Mouse (Mus musculus): Measurements from ENCODE around the gene Smarcd3.
A peak's percentile ranks its signal among the peaks of the same experiment; 100 is the strongest.

Gene Smarcd3

GRCm38 (mm10) chr5:24620626-24621025 is 3.6 kb downstream of the Smarcd3 start:
- no peak for DNase-seq (ENCODE audit: low read depth, low spot score)

GRCm38 (mm10) chr5:24620116-24620515 is 4.1 kb downstream of the Smarcd3 start:
- no peak for DNase-seq (ENCODE audit: low read depth, low spot score)

- no peak for DNase-seq (ENCODE audit: low read depth, low spot score)
Observed at GRCm38 (mm10) chr5:24618921-24619320, 5.3 kb downstream of the Smarcd3 start.

- no peak for DNase-seq (ENCODE audit: low read depth, low spot score)
Observed at GRCm38 (mm10) chr5:24615097-24615496, 9.1 kb downstream of the Smarcd3 start.

GRCm38 (mm10) chr5:24612302-24612649 is 11.9 kb downstream of the Smarcd3 start:
- no peak for DNase-seq (ENCODE audit: low read depth, low spot score)

GRCm38 (mm10) chr5:24611366-24612301 is 12.6 kb downstream of the Smarcd3 start:
- no peak for DNase-seq (ENCODE audit: low read depth, low spot score)

GRCm38 (mm10) chr5:24609388-24609787 is 14.8 kb downstream of the Smarcd3 start:
- no peak for DNase-seq (ENCODE audit: low read depth, low spot score)

- DNase-seq (ENCODE audit: low read depth, low spot score) = no peak
Observed at GRCm38 (mm10) chr5:24605980-24606665, 18.1 kb downstream of the Smarcd3 start.

GRCm38 (mm10) chr5:24605321-24605979 is 18.8 kb downstream of the Smarcd3 start:
- DNase-seq (ENCODE audit: low read depth, low spot score) = no peak

GRCm38 (mm10) chr5:24604656-24605100 is 19.5 kb downstream of the Smarcd3 start:
- no peak for DNase-seq (ENCODE audit: low read depth, low spot score)

- DNase-seq (ENCODE audit: low read depth, low spot score) = no peak
Observed at GRCm38 (mm10) chr5:24604080-24604655, 20.0 kb downstream of the Smarcd3 start.

GRCm38 (mm10) chr5:24603431-24604010 is 20.7 kb downstream of the Smarcd3 start:
- no peak for DNase-seq (ENCODE audit: low read depth, low spot score)

- no peak for DNase-seq (ENCODE audit: low read depth, low spot score)
Observed at GRCm38 (mm10) chr5:24602751-24603343, 21.4 kb downstream of the Smarcd3 start.

GRCm38 (mm10) chr5:24601911-24602750 is 22.1 kb downstream of the Smarcd3 start:
- DNase-seq (ENCODE audit: low read depth, low spot score) = no peak

- no peak for DNase-seq (ENCODE audit: low read depth, low spot score)
Observed at GRCm38 (mm10) chr5:24601071-24601835, 23.0 kb downstream of the Smarcd3 start.

GRCm38 (mm10) chr5:24600236-24600635 is 24.0 kb downstream of the Smarcd3 start:
- DNase-seq (ENCODE audit: low read depth, low spot score) = no peak

- no peak for DNase-seq (ENCODE audit: low read depth, low spot score)
Observed at GRCm38 (mm10) chr5:24599137-24599536, 25.1 kb downstream of the Smarcd3 start.

GRCm38 (mm10) chr5:24598570-24599006 is 25.6 kb downstream of the Smarcd3 start:
- peak; percentile 61 for DNase-seq (ENCODE audit: low read depth, low spot score)

GRCm38 (mm10) chr5:24597901-24598569 is 26.2 kb downstream of the Smarcd3 start:
- no peak for DNase-seq (ENCODE audit: low read depth, low spot score)
